Mouse (Mus musculus): ENCODE results near the gene Gm20219. TPM values are rescaled to one million over a fixed set of nuclear protein-coding genes. Genes with fewer than 3 reads are reported as not detected.
A peak's percentile ranks its signal among the peaks of the same experiment; 100 is the strongest.
"Not testable (repeated sequence)": the region's sequence is repeated elsewhere in the genome, so short reads cannot be mapped to it uniquely, and the experiment has no call there.

Gene Gm20219
- total RNA-seq, 2 experiments from 2014 or later, result 0.69 to 0.70 TPM

DNA sequence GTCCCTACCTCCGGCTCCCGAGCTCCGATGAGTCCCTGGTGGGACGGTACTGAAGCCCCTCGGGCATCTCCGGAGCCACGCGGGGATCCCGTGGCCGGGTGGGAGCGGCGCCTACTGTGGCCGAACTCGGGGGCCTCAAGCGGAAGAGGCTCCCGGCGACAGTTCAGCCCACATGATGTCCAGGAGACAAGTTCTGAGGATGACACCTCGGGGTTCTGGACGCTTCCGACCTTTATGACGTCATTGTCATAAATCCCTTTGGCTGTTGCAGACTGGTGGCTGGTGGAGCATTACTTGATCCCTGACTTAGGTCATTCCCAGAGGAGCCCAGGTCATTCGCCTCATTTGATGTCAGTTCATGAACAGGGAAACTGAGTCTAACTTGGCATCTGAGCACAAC lies 41.9 kb downstream of the Gm20219 start, which contains the start of gene Znrf4:
Gene Znrf4, minus strand, starts transcription at position 122 of the 400 bp plus-strand sequence.
- DNase-seq, result no peak

DNA sequence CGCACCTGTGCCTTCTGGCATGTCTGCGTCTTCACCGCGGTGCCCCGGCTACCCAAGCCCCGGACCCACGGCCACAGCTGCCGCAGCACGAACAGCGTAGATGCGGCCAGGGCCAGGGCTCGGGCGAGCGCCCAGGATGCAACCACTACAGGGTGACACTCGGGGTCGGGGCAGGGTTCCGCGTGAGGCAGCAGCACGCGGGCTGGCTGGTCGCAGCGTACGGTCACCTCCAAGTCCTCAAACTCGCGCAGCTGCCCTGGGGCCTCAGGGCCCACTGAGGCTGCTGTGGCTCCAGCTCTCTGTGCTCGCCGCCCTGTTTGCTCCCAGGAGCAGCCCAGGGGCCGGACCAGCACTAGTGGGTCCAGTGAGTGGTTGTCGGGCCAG lies 42.5 kb downstream of the Gm20219 start:
- no peak for DNase-seq

DNA sequence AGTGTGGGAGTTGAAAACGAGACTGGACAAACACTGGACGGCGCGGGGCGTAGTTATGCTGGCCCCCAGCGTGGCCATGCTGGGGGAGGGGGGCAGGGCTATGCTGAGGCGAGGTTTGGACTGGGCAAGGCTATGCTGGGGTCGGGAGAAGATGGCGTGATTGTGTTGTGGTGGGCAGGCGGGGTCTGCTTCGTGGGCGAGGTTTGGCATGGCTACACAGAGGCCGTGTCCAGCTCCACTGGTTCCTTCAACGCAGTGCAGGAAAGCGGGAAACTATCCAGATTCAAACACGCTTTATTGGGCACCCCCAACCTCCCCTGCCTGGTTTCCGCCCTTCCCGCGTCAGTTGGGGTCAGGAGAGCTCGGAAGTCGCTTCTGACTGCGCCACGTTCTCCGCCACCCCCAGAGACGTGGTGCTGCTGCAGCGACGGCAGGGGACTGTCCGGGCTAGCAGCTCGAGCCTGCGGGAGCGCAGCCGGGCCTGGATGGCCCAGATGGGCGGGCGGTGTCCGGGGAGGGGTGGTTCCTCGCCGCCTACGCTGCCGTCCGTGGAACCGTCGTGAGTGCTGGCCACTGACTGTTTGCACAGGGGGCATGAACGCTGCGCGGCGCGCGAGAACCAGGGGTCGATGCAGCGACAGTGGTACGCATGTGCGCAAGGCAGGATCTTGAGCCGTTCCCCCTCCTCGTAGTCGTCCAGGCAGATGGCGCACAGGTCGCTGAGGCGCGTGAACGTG lies 43.0 kb downstream of the Gm20219 start:
- no peak for DNase-seq

DNA sequence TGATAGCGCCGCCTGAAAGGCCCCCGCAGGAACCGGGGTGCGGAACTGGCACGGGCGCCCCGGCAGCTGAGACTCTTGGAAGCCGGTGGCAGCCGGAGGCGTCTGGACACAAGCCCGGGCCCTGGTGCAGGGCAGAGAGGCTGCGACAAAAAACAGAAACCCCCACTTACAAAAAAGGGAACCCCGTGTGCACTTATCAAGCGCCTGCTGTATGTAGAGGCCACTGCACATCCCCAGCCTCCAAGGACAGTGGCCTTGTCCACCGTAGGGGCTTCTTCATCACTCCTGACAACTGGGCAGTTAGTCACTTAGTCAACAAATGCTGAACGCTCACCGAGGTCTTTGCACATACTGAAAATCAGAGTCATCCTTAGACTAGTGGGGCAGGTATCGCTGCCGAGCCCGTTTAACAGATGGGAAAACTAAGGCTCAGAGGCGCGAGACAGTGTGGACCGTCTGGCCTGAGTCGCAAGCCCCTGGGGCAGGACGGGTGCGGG lies 43.7 kb downstream of the Gm20219 start:
- DNase-seq, result peak; percentile 22

DNA sequence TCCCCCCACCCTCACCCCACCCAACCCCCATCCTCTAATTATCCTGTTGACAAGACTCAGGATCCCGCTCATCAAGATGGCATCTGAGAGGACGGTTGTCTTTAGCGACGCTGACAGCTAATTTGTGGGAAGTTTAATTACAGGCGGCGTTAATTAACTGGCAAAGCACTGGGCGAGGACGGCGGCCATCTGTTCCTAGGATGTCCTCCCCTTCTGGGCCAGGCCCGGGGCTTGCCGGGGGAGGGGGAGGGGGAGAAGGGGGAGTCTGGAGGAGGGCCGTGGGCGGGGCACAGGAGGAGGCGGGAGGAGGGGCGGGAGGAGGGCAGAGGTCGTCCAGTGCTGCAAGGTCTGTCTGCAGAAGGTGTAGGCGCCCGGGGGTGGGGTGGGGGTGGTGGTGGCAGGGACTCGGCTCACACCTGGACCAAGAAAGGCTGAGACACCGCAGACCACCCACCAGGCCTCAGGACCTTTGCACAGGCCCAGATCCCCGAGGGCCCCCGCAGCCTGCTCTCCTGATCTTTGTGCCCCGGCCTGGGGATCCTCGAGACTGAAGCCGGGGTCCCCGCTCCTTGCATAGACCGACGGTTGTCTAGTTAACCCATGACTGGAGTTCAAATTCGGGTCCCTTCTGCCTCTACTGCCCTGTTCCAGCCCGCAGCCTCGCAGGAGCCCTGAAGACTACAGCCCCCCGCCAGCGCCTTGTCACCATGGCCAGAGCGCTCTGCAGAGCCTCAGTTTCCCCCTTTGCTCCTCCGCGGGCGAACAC lies 44.3 kb downstream of the Gm20219 start:
- DNase-seq, result no peak

DNA sequence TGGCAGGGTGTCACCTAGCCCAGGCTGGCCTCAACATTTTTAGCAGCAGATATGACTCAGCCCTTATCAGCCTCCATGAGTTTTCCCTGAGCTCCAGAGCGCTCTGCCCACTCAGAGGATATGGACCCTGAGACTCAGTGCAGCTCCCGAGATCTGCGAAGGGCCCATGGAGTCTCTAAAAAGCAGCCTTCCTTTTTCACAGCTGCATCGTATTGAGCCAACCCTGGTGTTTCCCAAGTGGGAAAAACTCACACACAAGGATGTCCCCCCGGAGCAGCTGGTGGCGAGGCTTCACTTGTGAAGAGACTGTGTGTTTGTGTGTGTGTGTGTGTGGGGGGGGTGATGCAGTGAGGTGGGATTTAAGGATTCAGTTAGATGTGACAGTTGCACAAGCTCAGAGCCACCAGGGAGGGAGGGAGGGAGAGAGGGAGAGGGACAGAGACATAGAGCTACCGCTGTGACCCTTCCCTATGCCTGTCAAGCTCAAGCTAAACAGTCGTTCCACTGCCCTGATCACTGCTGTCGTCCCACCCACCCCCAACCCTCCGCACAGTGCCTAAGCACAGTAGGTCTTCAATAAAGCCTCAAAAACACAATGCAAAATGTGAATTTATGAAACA lies 45.1 kb downstream of the Gm20219 start:
- no peak for DNase-seq

DNA sequence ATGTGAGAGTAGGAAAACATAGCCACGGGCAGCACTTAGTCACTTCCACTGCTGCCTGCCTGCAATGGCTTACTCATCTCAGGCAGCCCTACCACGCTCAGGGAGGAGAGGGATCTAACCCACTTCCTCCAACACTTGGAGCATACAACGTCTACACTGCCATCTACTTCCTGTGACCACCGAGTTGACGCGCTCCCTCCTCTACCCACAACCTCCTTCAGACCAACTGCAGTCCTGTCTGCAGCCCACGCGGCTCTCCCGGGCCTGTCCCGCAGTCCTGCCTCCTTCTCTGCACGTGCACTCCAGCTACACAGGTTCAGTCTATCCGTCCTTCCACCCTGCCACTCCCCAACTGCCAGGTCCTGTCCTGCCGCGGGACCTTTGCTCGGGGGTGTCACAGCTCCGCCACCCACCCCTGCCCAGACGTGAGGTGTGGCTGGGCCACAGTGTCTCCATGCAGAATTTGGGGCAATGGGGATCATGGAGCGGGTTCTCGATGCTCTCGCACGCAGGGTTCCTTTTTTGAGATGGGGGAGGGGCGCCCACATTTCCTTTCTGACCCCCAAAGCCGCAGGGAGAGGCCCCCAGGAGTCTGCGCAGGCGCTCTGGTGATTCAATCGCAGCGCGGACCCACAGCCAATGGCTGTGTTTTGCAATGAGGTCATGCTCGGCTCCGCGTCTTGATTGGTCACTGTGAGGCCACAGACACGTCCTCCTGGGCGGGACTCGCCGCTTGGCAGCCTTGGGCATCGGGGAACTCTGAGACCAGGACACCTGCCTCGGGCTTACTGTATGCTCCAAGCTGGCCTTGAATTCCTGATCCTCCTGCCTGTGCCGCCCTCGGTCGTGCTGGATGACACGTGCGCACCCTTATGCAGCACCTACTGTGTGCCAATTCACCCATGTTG lies 46.8 kb downstream of the Gm20219 start:
- peak; percentile 95 for DNase-seq

DNA sequence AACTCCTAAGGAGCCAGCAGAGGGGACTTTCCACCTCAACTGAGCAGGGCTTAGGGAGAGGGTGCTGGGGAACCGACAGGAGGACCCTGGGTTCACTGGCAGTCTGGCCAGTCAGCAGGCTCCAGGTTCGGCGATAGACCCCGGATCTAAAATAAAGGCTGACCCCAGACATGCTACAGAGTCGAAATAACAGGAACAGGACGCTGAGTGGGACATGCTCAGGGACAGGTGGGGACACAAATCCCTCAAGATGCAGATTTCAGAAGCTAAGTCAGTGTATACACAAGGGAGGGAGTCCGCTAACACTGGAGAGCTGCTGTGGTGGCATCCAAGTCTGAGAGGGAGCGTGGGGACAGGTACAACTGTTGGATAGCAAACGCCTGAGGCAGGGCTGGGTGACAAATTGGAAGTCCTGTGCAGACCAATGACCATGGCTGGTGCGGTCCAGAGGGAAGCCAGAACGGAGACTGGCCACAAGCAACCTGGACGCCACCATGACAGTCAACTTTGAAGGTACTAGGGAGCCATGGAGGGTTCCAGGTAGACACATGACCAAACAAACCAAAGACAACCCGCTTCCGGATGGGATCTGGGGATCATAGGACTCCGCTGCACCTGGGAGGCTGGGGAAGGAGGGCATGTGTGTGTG lies 47.6 kb downstream of the Gm20219 start:
- DNase-seq, result no peak

DNA sequence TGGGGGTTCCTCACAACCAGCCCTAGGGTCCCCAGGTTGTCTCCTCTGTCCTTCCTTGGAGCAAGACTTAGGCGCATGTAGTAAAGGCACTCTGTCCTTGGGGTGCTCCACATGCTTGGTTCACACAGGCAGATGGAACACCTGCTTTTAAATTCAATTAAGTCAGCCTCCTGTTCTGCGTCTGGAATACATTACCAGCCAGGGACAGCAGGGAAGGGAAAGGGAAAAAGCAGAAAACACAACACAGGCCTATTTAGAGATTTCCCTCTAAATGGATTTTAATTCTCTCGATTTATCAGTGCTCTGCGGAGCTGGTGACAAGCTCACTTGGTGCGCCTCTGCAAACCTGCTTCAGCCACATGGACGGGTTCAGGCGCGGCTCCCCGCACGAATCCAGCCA lies 48.8 kb downstream of the Gm20219 start:
- no peak for DNase-seq

DNA sequence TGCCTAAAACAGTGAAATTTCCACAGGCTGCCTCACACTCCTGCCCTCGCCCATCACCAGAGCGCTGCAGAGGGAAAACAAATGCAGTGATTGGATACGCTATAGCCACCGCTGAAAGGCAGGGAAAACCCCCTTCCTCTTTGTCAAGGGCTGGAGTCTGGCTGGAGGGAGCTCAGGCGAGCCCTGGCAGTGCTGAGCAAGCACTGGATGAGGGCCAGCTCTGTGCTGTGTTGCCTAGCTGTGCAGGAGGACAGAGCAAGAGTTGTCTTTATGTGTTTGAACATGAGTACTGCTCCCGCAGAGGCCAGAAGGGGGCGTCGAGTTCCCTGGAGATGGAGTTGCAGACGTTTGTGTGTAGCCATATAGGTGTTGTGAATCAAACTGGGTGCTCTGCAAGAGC lies 51.7 kb downstream of the Gm20219 start:
- peak; percentile 69 for DNase-seq

DNA sequence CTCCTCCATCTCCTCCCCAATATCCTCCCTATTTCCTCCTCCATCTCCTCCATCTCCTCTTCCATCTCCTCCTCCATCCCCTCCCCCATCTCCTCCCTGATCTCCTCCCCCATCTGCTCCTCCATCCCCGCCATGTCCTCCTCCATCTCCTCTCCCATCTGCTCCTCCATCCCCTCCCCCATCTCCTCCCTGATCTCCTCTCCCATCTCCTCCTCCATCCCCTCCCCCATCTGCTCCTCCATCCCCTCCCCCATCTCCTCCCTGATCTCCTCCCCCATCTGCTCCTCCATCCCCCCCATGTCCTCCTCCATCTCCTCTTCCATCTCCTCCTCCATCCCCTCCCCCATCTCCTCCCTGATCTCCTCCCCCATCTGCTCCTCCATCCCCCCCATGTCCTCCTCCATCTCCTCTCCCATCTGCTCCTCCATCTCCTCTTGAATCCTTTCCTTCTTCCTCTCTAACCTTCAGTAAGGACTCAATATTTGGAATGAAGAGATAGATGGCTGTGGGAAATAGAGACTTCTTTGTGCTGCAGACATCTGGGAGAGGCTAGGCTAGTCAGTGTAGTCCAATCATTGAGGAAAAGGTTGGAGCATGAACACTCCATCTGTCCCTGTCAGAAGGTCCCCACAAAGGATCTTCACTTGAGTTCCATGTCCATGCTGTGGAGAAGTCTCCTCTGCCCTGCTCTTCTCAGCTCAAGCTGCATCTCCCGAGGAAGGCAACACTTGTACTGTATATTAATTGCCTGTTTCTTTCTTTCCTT lies 52.4 kb downstream of the Gm20219 start:
- DNase-seq, result not testable (repeated sequence)

Other genes with a start within 250 kb of the Gm20219 start
- 10 to 100 TPM; 35.0 to 41.8 TPM for gene Kdm4b, start 228.3 kb downstream of the Gm20219 start, total RNA-seq (2021)
- 100 to 1,000 TPM in 1 of 2 experiments, 10 to 100 TPM in 1; 77.1 to 106 TPM for gene Ptprs, start 77.9 kb downstream of the Gm20219 start, total RNA-seq (2021)
- gene Znrf4, start 42.0 kb downstream of the Gm20219 start, total RNA-seq (2021), result not detected
- gene Safb2, start 30.2 kb upstream of the Gm20219 start, total RNA-seq (2021), result 100 to 1,000 TPM in 1 of 2 experiments, 10 to 100 TPM in 1; 79.8 to 124 TPM
- gene Safb, start 30.4 kb upstream of the Gm20219 start, total RNA-seq (2021), result 100 to 1,000 TPM in 1 of 2 experiments, 10 to 100 TPM in 1; 92.1 to 113 TPM
- gene 2410015M20Rik, start 55.4 kb upstream of the Gm20219 start, total RNA-seq (2021), result 100 to 1,000 TPM; 468 to 485 TPM
- gene Rpl36, start 59.0 kb upstream of the Gm20219 start, total RNA-seq (2021), result 1,000 to 10,000 TPM; 1,095 to 1,101 TPM
- 100 to 1,000 TPM; 229 to 256 TPM for gene Lonp1, start 72.5 kb upstream of the Gm20219 start, total RNA-seq (2021)
- gene Catsperd, start 73.8 kb upstream of the Gm20219 start, total RNA-seq (2021), result 1 to 10 TPM in 1 of 2 experiments, under 1 TPM in 1; 0.66 to 1.1 TPM
- 10 to 100 TPM; 56.6 to 62.0 TPM for gene Ranbp3, start 118.9 kb upstream of the Gm20219 start, total RNA-seq (2021)
- gene Ndufa11, start 163.4 kb upstream of the Gm20219 start, total RNA-seq (2021), result 100 to 1,000 TPM; 432 to 465 TPM
- 10 to 100 TPM; 16.8 to 24.2 TPM for gene Vmac, start 163.6 kb upstream of the Gm20219 start, total RNA-seq (2021)
- gene Nrtn, start 203.1 kb upstream of the Gm20219 start, total RNA-seq (2021), result 1 to 10 TPM; 5.9 to 6.3 TPM
- 10 to 100 TPM; 27.6 to 34.5 TPM for gene Dus3l, start 210.4 kb upstream of the Gm20219 start, total RNA-seq (2021)
- under 1 TPM; 0.27 to 0.42 TPM for gene Prr22, start 215.9 kb upstream of the Gm20219 start, total RNA-seq (2021)

All from adrenal gland, postnatal 10 days (tissue).